Mouse (Mus musculus): ENCODE results near the gene Slc10a4. TPM values are rescaled to one million over a fixed set of nuclear protein-coding genes. Genes with fewer than 3 reads are reported as not detected.
"Not testable (repeated sequence)": the region's sequence is repeated elsewhere in the genome, so short reads cannot be mapped to it uniquely, and the experiment has no call there.

Slc10a4 gene
- polyA plus RNA-seq, 1 experiment = not detected

DNA sequence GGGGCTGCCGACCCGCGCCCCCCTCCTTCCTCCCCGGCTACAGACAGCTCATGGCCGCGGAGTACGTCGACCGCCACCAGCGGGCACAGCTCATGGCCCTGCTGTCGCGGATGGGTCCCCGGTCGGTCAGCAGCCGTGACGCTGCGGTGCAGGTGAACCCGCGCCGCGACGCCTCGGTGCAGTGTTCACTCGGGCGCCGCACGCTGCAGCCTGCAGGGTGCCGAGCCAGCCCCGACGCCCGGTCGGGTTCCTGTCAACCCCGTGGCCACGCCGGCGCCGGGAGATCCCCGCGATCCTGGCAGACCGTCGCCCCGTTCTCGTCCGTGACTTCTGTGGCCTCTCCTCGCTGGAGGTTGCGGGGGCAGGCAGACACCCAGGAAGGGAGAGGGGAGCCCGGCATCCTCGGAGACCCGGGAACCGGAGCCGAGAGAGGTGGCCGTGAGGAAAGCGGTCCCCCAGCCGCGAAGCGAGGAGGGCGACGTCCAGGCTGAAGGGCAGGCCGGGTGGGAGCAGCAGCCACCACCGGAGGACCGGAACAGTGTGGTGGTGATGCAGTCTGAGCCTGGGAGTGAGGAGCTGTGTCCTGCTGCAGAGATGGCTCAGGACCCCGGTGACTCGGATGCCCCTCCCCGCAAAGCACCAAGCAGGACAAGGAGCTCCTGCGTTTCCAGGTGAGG is 7.1 kb downstream of the Slc10a4 start:
- WGBS = 4% methylated on average over 61 of the region's 65 CpGs
- H3K4me3 ChIP-seq (ENCODE audit: insufficient read depth, low read depth, low read length) = peak overlapping the region; percentile 18
- not testable (repeated sequence) for H3K27ac ChIP-seq (ENCODE audit: insufficient read depth, low read depth, low read length); H3K4me1 ChIP-seq (ENCODE audit: control insufficient read depth, insufficient read depth, low read length)

GRCm38 (mm10) chr5:73014745-73015144 is 8.1 kb downstream of the Slc10a4 start:
- H3K4me3 ChIP-seq (ENCODE audit: insufficient read depth, low read depth, low read length) = no peak overlapping the region
- no peak overlapping the region for H3K27ac ChIP-seq (ENCODE audit: insufficient read depth, low read depth, low read length)
- TF ChIP-seq CTCF (IDR thresholded peaks at IDR 0.05; ENCODE audit: insufficient read depth, low read depth, low read length) = no peak
- 45% methylated on average over 9 of the region's 9 CpGs for WGBS
- H3K4me1 ChIP-seq (ENCODE audit: control insufficient read depth, insufficient read depth, low read length) = peaks cover 3% of the 10 kb centered on the region; the same call in 1 of the 2 replicates

DNA sequence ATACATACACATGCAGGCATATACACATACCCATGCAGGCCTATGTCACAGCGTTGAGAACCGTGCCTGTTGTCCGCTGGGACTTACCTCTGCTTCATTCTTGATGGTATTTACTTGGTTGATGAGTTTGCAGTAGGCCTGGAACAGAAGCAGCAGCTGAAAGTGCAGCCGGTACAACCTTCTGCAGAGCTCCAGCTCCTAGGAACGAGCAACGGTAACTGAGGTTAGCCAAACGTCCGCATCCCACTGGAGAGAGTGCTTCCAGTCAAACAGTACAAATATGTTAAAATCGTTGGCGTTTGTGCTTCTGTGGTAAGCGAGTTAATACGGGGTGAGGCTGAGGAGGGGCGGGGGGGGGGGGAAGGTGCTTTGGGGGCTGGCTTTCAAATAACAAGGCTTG is 17.1 kb downstream of the Slc10a4 start:
- H3K27ac ChIP-seq (ENCODE audit: insufficient read depth, low read depth, low read length) = no peak overlapping the region
- TF ChIP-seq CTCF (IDR thresholded peaks at IDR 0.05; ENCODE audit: insufficient read depth, low read depth, low read length) (no peak), POLR2A (IDR thresholded peaks at IDR 0.05; ENCODE audit: insufficient read depth, low read depth, low read length) (no peak)
- 93% methylated on average over 13 of the region's 13 CpGs for WGBS
- no peak overlapping the region for H3K4me3 ChIP-seq (ENCODE audit: insufficient read depth, low read depth, low read length)
- H3K4me1 ChIP-seq (ENCODE audit: control insufficient read depth, insufficient read depth, low read length) = no peaks in the 10 kb centered on the region

DNA sequence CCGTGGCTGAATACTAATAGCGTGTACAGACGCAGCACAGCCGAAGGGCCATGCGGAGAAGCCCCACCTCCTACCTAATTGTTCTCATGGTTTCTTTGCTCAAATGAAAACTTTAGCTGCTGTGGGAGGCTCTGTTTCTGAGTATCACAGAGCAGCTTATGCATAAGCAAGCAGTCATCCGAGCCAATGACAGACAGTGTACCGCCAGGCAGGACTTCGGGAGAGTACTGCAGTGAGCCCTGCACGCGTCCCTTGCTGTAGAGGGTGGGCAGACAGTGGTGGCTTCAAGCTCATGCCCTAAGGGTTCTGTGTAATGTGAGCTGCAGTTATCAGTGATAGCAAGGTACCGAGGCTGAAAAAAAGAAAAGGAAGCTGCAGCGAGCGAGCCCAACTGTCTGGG is 22.0 kb downstream of the Slc10a4 start:
- TF ChIP-seq CTCF (IDR thresholded peaks at IDR 0.05; ENCODE audit: insufficient read depth, low read depth, low read length) (no peak), POLR2A (IDR thresholded peaks at IDR 0.05; ENCODE audit: insufficient read depth, low read depth, low read length) (no peak)
- Histone ChIP-seq H3K27ac (ENCODE audit: insufficient read depth, low read depth, low read length) (no peak overlapping the region), H3K4me1 (ENCODE audit: control insufficient read depth, insufficient read depth, low read length) (no peaks in the 10 kb centered on the region), H3K4me3 (ENCODE audit: insufficient read depth, low read depth, low read length) (no peak overlapping the region)
- 85% methylated on average over 13 of the region's 13 CpGs for WGBS

DNA sequence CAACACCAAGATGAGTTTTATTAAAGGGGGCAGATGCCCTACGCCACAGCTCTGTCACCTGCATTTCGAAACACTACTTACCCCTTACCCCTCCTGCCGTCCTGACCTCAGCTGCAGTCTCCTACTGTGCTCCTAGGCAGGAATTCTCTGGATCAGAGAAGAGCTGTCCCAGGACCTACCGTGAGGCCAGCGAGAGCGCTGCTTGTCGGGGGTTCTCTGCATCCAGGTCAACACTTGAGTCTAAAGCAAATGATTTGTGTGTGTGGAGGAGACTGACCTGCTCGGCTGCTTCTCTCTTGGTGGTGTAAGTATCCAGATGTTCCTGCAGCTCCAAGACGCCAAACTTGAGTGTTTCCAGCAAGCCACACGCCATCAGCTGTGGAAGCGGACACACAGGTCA is 25.8 kb downstream of the Slc10a4 start:
- Histone ChIP-seq H3K4me1 (ENCODE audit: control insufficient read depth, insufficient read depth, low read length) (no peaks in the 10 kb centered on the region), H3K27ac (ENCODE audit: insufficient read depth, low read depth, low read length) (no peak overlapping the region), H3K4me3 (ENCODE audit: insufficient read depth, low read depth, low read length) (no peak overlapping the region)
- TF ChIP-seq POLR2A (IDR thresholded peaks at IDR 0.05; ENCODE audit: insufficient read depth, low read depth, low read length) = no peak
- TF ChIP-seq CTCF (IDR thresholded peaks at IDR 0.05; ENCODE audit: insufficient read depth, low read depth, low read length) = no peak
- WGBS = 90% methylated on average over 11 of the region's 11 CpGs

DNA sequence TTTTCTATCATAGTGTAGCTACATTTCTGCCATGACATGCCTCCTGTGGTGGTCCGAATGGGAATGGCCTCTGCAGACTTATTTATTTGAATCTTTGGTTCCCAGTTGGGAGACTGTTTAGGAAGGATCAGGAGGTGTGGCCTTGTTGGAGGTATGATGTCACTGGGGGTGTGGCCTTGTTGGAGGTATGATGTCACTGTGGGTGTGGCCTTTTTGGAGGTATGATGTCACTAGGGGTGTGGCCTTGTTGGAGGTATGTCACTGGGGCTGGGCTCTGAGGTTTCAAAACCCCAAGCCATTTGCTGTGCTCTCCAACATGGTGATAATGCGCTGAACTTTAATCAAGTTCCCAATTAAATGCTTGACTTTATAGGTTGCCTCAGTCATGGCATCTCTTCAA is 37.4 kb downstream of the Slc10a4 start:
- Histone ChIP-seq H3K4me3 (ENCODE audit: insufficient read depth, low read depth, low read length) (no peak overlapping the region), H3K27ac (ENCODE audit: insufficient read depth, low read depth, low read length) (no peak overlapping the region), H3K4me1 (ENCODE audit: control insufficient read depth, insufficient read depth, low read length) (no peaks in the 10 kb centered on the region)
- WGBS = 99% methylated on average over 2 of the region's 2 CpGs
- TF ChIP-seq CTCF (IDR thresholded peaks at IDR 0.05; ENCODE audit: insufficient read depth, low read depth, low read length) (no peak), POLR2A (IDR thresholded peaks at IDR 0.05; ENCODE audit: insufficient read depth, low read depth, low read length) (no peak)

GRCm38 (mm10) chr5:73047651-73048245 is 41.1 kb downstream of the Slc10a4 start:
- no peak overlapping the region for H3K4me3 ChIP-seq (ENCODE audit: insufficient read depth, low read depth, low read length)
- H3K27ac ChIP-seq (ENCODE audit: insufficient read depth, low read depth, low read length) = no peak overlapping the region
- TF ChIP-seq CTCF (IDR thresholded peaks at IDR 0.05; ENCODE audit: insufficient read depth, low read depth, low read length) (no peak), POLR2A (IDR thresholded peaks at IDR 0.05; ENCODE audit: insufficient read depth, low read depth, low read length) (no peak)
- H3K4me1 ChIP-seq (ENCODE audit: control insufficient read depth, insufficient read depth, low read length) = no peaks in the 10 kb centered on the region
- 78% methylated on average over 7 of the region's 7 CpGs for WGBS

DNA sequence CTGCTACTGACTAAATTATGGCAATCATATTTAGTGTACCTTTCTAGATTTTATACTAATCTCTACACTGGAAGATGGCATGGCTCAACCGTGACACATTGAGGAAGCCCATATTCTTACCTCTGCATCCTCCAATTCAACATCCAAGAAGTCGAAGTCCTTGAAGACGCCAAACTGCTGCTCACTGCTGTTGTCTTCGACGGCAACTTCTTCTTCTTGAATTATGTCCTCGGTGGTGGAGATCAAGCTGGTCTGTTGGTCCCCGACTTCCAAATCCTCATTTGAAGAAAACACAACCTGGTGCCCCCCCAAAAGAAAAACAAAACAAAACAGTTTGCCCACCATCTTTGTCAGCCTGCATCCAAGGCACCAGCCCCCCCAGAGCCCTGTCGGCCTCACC is 47.2 kb downstream of the Slc10a4 start:
- H3K27ac ChIP-seq (ENCODE audit: insufficient read depth, low read depth, low read length) = no peak overlapping the region
- WGBS = 97% methylated on average over 8 of the region's 8 CpGs
- no peaks in the 10 kb centered on the region for H3K4me1 ChIP-seq (ENCODE audit: control insufficient read depth, insufficient read depth, low read length)
- H3K4me3 ChIP-seq (ENCODE audit: insufficient read depth, low read depth, low read length) = no peak overlapping the region
- no peak for TF ChIP-seq CTCF (IDR thresholded peaks at IDR 0.05; ENCODE audit: insufficient read depth, low read depth, low read length)
- TF ChIP-seq POLR2A (IDR thresholded peaks at IDR 0.05; ENCODE audit: insufficient read depth, low read depth, low read length) = no peak

DNA sequence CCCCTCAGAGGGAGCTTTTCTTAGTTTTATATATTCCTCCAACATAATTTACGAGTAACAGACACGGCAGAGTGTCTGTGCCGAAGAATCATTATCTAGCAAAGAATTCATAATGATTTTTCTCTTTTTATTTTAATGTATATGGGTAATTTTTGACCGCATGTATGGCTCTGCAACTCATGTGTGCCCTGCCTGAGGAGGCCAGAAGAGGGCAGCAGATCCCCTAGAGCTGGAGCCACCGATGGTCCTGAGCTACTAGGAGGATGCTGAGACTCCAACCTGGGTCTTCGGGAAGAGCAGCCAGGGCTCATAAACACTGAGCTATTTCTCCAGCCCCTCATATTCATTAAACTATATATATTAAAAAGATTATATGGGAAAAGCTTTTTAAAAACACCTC is 49.8 kb downstream of the Slc10a4 start:
- H3K4me1 ChIP-seq (ENCODE audit: control insufficient read depth, insufficient read depth, low read length) = no peaks in the 10 kb centered on the region
- WGBS = 92% methylated on average over 6 of the region's 6 CpGs
- no peak overlapping the region for H3K4me3 ChIP-seq (ENCODE audit: insufficient read depth, low read depth, low read length)
- no peak overlapping the region for H3K27ac ChIP-seq (ENCODE audit: insufficient read depth, low read depth, low read length)
- TF ChIP-seq CTCF (IDR thresholded peaks at IDR 0.05; ENCODE audit: insufficient read depth, low read depth, low read length) (no peak), POLR2A (IDR thresholded peaks at IDR 0.05; ENCODE audit: insufficient read depth, low read depth, low read length) (no peak)

Data from olfactory bulb, adult 2 months (tissue).